8 mouse cellular contexts compared by ENCODE assay signal in the genomic region with DNA sequence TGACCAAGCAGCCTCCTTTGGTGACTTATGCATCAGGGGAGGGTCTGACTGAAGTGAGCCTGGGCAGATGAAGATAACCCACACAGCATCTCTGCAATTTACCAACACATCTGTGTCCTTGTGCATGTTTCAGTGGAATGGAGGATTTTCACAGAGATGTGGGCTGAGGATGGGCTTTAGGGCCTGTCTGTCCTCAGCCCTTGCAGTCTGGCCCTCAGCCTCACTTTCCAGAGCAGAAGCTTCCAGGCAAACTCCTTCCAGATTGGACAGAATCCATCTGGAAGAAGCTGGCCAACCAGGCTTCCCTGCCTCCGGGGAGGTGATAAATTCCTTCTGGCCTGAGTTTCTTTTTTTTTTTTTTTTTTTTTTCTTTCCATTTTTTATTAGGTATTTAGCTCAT. TPM values are rescaled to one million over a fixed set of nuclear protein-coding genes. Genes with fewer than 3 reads are reported as not detected.
ATAC-seq lines count a peak whose summit lies in the region.
"Not testable (repeated sequence)": the region's sequence is repeated elsewhere in the genome, so short reads cannot be mapped to it uniquely, and the experiment has no call there.
"Had no signal": no experiment of that assay in that cellular context is flagged by ENCODE, and none has a peak within 500 bp of the region (broad histone marks: within the 10 kb centered on the region; RNA-seq: fewer than 3 reads in every experiment).

No protein-coding gene starts in this region.

- not testable (repeated sequence) for H3K36me3 ChIP-seq in lung, embryonic 16.5 days (ENCODE audit: control insufficient read depth, insufficient read depth, low read length)

- not testable (repeated sequence) for H3K27ac ChIP-seq in lung, embryonic 16.5 days (ENCODE audit: low read length)

- H3K27me3 ChIP-seq in lung, embryonic 16.5 days (ENCODE audit: control insufficient read depth, insufficient read depth, low read depth, low read length) = not testable (repeated sequence)

- H3K4me1 ChIP-seq in lung, embryonic 16.5 days (replicated peaks; ENCODE audit: control insufficient read depth, insufficient read depth, low read length) = not testable (repeated sequence)

- not testable (repeated sequence) for H3K4me3 ChIP-seq in lung, embryonic 16.5 days (ENCODE audit: low read length)

- peak; percentile 74 for ATAC-seq in cerebellum, adult (ENCODE audit: insufficient number of reproducible peaks, low FRiP score, low TSS enrichment)
- peak; percentile 58 for ATAC-seq in frontal cortex, adult (ENCODE audit: low TSS enrichment)
- ATAC-seq in lung, embryonic 16.5 days (ENCODE audit: low read depth) = 0 out of 2 replicates have a peak, but pooled peaks have one; percentile 45

- not testable (repeated sequence) for H3K4me2 ChIP-seq in lung, embryonic 16.5 days (ENCODE audit: low read depth, low read length)

- H3K9ac ChIP-seq in lung, embryonic 16.5 days (ENCODE audit: low read length) = not testable (repeated sequence)

- 70% methylated on average over 1 of the region's 1 CpGs for WGBS in lung, embryonic 16.5 days

- not testable (repeated sequence) for H3K9me3 ChIP-seq in lung, embryonic 16.5 days (ENCODE audit: control insufficient read depth, low read length)

RNA-seq across cellular contexts. Expression of a gene that starts 3.4 kb away (rescaled TPM):
- polyA plus RNA-seq in lung, embryonic 16.5 days (2015; fragmentation: Nextera tagmentation; extraction: Ambion mirVana) = not detected in 2 replicates
- polyA plus RNA-seq: activated CD4-positive, CD25-positive, alpha-beta regulatory T cell, adult 4 months; brain, embryonic 14.5 days; C2C12; CD4-positive, CD25-positive, alpha-beta regulatory T cell, adult 4 months; G1E had no signal

RNA-seq across cellular contexts. Expression of a gene that starts 55.9 kb away (rescaled TPM):
- not detected in 2 replicates for polyA plus RNA-seq in lung, embryonic 16.5 days (2015; fragmentation: Nextera tagmentation; extraction: Ambion mirVana)
- polyA plus RNA-seq: activated CD4-positive, CD25-positive, alpha-beta regulatory T cell, adult 4 months; brain, embryonic 14.5 days; C2C12; G1E had no signal
